Mouse (Mus musculus): ENCODE results near the gene Hs3st2.

DNA sequence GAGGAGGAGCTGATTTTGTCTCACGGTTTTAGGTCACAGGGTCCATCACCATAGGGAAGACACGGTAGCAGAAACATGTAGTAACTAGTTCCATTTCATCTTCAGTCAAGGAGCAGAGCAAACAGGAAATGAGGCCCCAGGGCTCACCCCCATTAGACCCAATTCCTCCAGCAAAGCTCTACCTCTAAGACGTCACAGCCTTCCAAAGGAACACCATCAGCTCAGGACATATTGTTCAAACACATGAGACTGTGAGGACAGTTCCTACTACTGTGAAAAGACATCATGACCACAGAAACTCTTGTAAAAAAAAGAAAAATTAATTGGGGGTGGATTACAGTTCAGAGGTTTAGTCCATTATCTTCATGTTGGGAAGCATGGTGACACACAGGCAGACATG lies 125.1 kb downstream of the Hs3st2 start:
- TF ChIP-seq POLR2A (IDR thresholded peaks at IDR 0.05; ENCODE audit: extremely low read depth, insufficient read depth, low read length) = no peak
- no peak for TF ChIP-seq CTCF (IDR thresholded peaks at IDR 0.05; ENCODE audit: extremely low read depth, insufficient read depth, low read length)
